Mouse (Mus musculus) skeletal muscle tissue, postnatal 0 days (tissue): Measurements from ENCODE around the gene Olfr1049. TPM values are rescaled to one million over a fixed set of nuclear protein-coding genes. Genes with fewer than 3 reads are reported as not detected.

Experiments
- polyA plus RNA-seq: library from polyadenylated mRNA; unstranded; fragments of >200 nt; fragmentation: Nextera tagmentation; extraction: Ambion mirVana; gene quantifications from 2 replicates; pipeline ENCODE4 v1.2.1, GENCODE M21; 2015

Gene Olfr1049
- not detected in 2 replicates for polyA plus RNA-seq

GRCm38 (mm10) chr2:86258228-86258627, at the start of gene Olfr1049:
TSS of gene Olfr1049 (minus strand) at chr2:86258328.

GRCm38 (mm10) chr2:86292155-86292554, 34.0 kb upstream of the Olfr1049 start, which contains the start of gene Olfr1052:
TSS of gene Olfr1052 (plus strand) at chr2:86292455.

GRCm38 (mm10) chr2:86278988-86279387, 20.9 kb upstream of the Olfr1049 start, which contains the start of gene Olfr1051:
TSS of gene Olfr1051 (minus strand) at chr2:86279088.

GRCm38 (mm10) chr2:86240189-86240588, 17.9 kb downstream of the Olfr1049 start, which contains the start of gene Olfr1048:
TSS of gene Olfr1048 (minus strand) at chr2:86240289.

GRCm38 (mm10) chr2:86231301-86231700, 26.8 kb downstream of the Olfr1049 start, which contains the start of gene Olfr1047:
TSS of gene Olfr1047 (minus strand) at chr2:86231401.

GRCm38 (mm10) chr2:86219214-86219613, 38.9 kb downstream of the Olfr1049 start, which contains the start of gene Olfr1046:
TSS of gene Olfr1046 (minus strand) at chr2:86219314.

Other genes starting within 250 kb of the Olfr1049 start
- 0.53 and 2.5 TPM in 2 replicates for gene Olfr1033, start 237.7 kb downstream of the Olfr1049 start, polyA plus RNA-seq
- not detected in 2 replicates for gene Olfr1034, start 212.5 kb downstream of the Olfr1049 start, polyA plus RNA-seq
- gene Olfr1036, start 184.3 kb downstream of the Olfr1049 start, polyA plus RNA-seq: not detected in 2 replicates
- not detected in 2 replicates for gene Olfr1037, start 170.9 kb downstream of the Olfr1049 start, polyA plus RNA-seq
- not detected in 2 replicates for gene Olfr1039, start 122.4 kb downstream of the Olfr1049 start, polyA plus RNA-seq
- gene Olfr1040, start 111.6 kb downstream of the Olfr1049 start, polyA plus RNA-seq: not detected in 2 replicates
- not detected in 2 replicates for gene Olfr1042, start 96.5 kb downstream of the Olfr1049 start, polyA plus RNA-seq
- not detected in 2 replicates for gene Olfr1043, start 90.8 kb downstream of the Olfr1049 start, polyA plus RNA-seq
- not detected in 2 replicates for gene Olfr1044, start 80.5 kb downstream of the Olfr1049 start, polyA plus RNA-seq
- gene Olfr52, start 72.6 kb downstream of the Olfr1049 start, polyA plus RNA-seq: not detected in 2 replicates
- not detected in 2 replicates for gene Olfr1045, start 55.3 kb downstream of the Olfr1049 start, polyA plus RNA-seq
- not detected in 2 replicates for gene Olfr1046, start 39.0 kb downstream of the Olfr1049 start, polyA plus RNA-seq
- gene Olfr1047, start 26.9 kb downstream of the Olfr1049 start, polyA plus RNA-seq: not detected in 2 replicates
- not detected in 2 replicates for gene Olfr1048, start 18.0 kb downstream of the Olfr1049 start, polyA plus RNA-seq
- gene Olfr1051, start 20.8 kb upstream of the Olfr1049 start, polyA plus RNA-seq: not detected in 2 replicates
- not detected in 2 replicates for gene Olfr1052, start 34.1 kb upstream of the Olfr1049 start, polyA plus RNA-seq
- gene Olfr1053, start 57.0 kb upstream of the Olfr1049 start, polyA plus RNA-seq: not detected in 2 replicates
- gene Olfr1054, start 77.1 kb upstream of the Olfr1049 start, polyA plus RNA-seq: not detected in 2 replicates
- not detected in 2 replicates for gene Olfr1055, start 92.0 kb upstream of the Olfr1049 start, polyA plus RNA-seq
- not detected in 2 replicates for gene Olfr1056, start 104.1 kb upstream of the Olfr1049 start, polyA plus RNA-seq
- not detected in 2 replicates for gene Olfr1057, start 120.1 kb upstream of the Olfr1049 start, polyA plus RNA-seq
- not detected in 2 replicates for gene Olfr1058, start 130.2 kb upstream of the Olfr1049 start, polyA plus RNA-seq
- gene Olfr1061, start 155.7 kb upstream of the Olfr1049 start, polyA plus RNA-seq: not detected in 2 replicates
- gene Olfr1062, start 168.4 kb upstream of the Olfr1049 start, polyA plus RNA-seq: not detected in 2 replicates
- gene Olfr1065, start 192.3 kb upstream of the Olfr1049 start, polyA plus RNA-seq: not detected in 2 replicates
- gene Olfr1066, start 197.9 kb upstream of the Olfr1049 start, polyA plus RNA-seq: not detected in 2 replicates
- not detected in 2 replicates for gene Olfr228, start 229.1 kb upstream of the Olfr1049 start, polyA plus RNA-seq